Comparison of ENCODE assay signal across 8 mouse cellular contexts in genomic region chr9:8899616-8900202, GRCm38 (mm10). TPM values are rescaled to one million over a fixed set of nuclear protein-coding genes. Genes with fewer than 3 reads are reported as not detected.
DNase-seq lines count a peak whose midpoint lies in the region; ATAC-seq and TF ChIP-seq lines count a peak whose summit lies in the region.

TSS of gene Pgr (plus strand) at chr9:8899833.

- no peak for TF ChIP-seq CTCF in gastrocnemius, adult 2 months (IDR thresholded peaks at IDR 0.05)
- TF ChIP-seq CTCF in lung, postnatal 0 days (IDR thresholded peaks at IDR 0.05): no peak

- peak within 1 kb of the TSS; percentile 59 for H3K4me3 ChIP-seq in gastrocnemius, adult 2 months
- peak within 1 kb of the TSS; percentile 38 for H3K4me3 ChIP-seq in lung, postnatal 0 days (ENCODE audit: low read depth, low read length)
- H3K4me3 ChIP-seq in stomach, embryonic 14.5 days (ENCODE audit: low read depth, low read length): peak within 1 kb of the TSS; percentile 56

- H3K4me1 ChIP-seq in lung, postnatal 0 days (ENCODE audit: insufficient read depth, low read depth, low read length): peaks cover 9% of the 10 kb centered on the region; the same call in 1 of the 2 replicates
- H3K4me1 ChIP-seq in stomach, embryonic 14.5 days (ENCODE audit: control insufficient read depth, insufficient read depth, low read length): peaks cover 9% of the 10 kb centered on the region

- no peak for ATAC-seq in lung, postnatal 0 days
- ATAC-seq in stomach, embryonic 14.5 days (ENCODE audit: insufficient number of reproducible peaks, insufficient read depth, low FRiP score, low read depth): no peak
- ATAC-seq in granulocyte monocyte progenitor cell, adult 5-6 weeks (replicated peaks; ENCODE audit: poor library complexity, severe bottlenecking): no peak

- intact Hi-C loops in gastrocnemius, adult 2 months (cut with DNase I): no loop called here

- H3K9ac ChIP-seq in lung, postnatal 0 days (replicated peaks; ENCODE audit: low read depth): no peak within 1 kb of the TSS
- H3K9ac ChIP-seq in stomach, embryonic 14.5 days (replicated peaks; ENCODE audit: low read depth, low read length): no peak within 1 kb of the TSS

- H3K4me2 ChIP-seq in lung, postnatal 0 days (replicated peaks; ENCODE audit: low read depth, low read length): peak within 1 kb of the TSS; percentile 71
- peak within 1 kb of the TSS; percentile 74 for H3K4me2 ChIP-seq in stomach, embryonic 14.5 days (replicated peaks; ENCODE audit: low read depth, low read length)

- no peak for TF ChIP-seq EP300 in lung, postnatal 0 days (IDR thresholded peaks at IDR 0.05)

- no peaks in the 10 kb centered on the region for H3K36me3 ChIP-seq in lung, postnatal 0 days (ENCODE audit: insufficient read depth, low read length)
- H3K36me3 ChIP-seq in stomach, embryonic 14.5 days (ENCODE audit: control insufficient read depth, insufficient read depth, low read length): no peaks in the 10 kb centered on the region

- H3K9me3 ChIP-seq in lung, postnatal 0 days (ENCODE audit: low read length): no peaks in the 10 kb centered on the region
- no peaks in the 10 kb centered on the region for H3K9me3 ChIP-seq in stomach, embryonic 14.5 days (ENCODE audit: control insufficient read depth, low read depth, low read length)

- no peak within 1 kb of the TSS for H3K27ac ChIP-seq in gastrocnemius, adult 2 months
- H3K27ac ChIP-seq in lung, postnatal 0 days (ENCODE audit: low read length): no peak within 1 kb of the TSS
- H3K27ac ChIP-seq in stomach, embryonic 14.5 days (ENCODE audit: low read length): no peak within 1 kb of the TSS

- H3K27me3 ChIP-seq in lung, postnatal 0 days (replicated peaks; ENCODE audit: insufficient read depth, low read length): peaks cover 22% of the 10 kb centered on the region; the same call in 1 of the 2 replicates
- H3K27me3 ChIP-seq in stomach, embryonic 14.5 days (ENCODE audit: control insufficient read depth, insufficient read depth, low read length): 0 out of 2 replicates have a peak, but pooled peaks cover 13% of the 10 kb centered on the region

- under 1% methylated on average over 16 of the region's 16 CpGs for WGBS in lung, postnatal 0 days
- WGBS in stomach, embryonic 14.5 days: under 1% methylated on average over 16 of the region's 16 CpGs

- DNase-seq in gastrocnemius, adult 2 months: no peak
- DNase-seq in gastrocnemius, postnatal 25 days: no peak
- DNase-seq in cerebellum, adult 9-10 months: peak; percentile 6
- peak; percentile 7 to 26 for DNase-seq in frontal cortex, postnatal 14 days (ENCODE audit: low spot score in 2 of 2)
- peak; percentile 24 for DNase-seq in layer of hippocampus, adult 9-11 months
- DNase-seq in lung, postnatal 0 days (ENCODE audit: low spot score): peak; percentile 10

RNA-seq across cellular contexts. Expression of gene Pgr, which starts in this region (rescaled TPM):
- total RNA-seq in gastrocnemius, adult 2 months (2021): under 1 TPM in 1 of 2 experiments, not detected in 1; 0.06 TPM
- total RNA-seq in gastrocnemius, postnatal 25 days (2021): under 1 TPM in 1 of 2 experiments, not detected in 1; 0.03 TPM
- 0.06 and 0.12 TPM in 2 replicates for polyA plus RNA-seq in lung, postnatal 0 days (2015; fragmentation: Nextera tagmentation; extraction: Ambion mirVana)
- polyA plus RNA-seq in stomach, embryonic 14.5 days (2014; fragmentation: Nextera tagmentation; extraction: Ambion mirVana): 0.53 and 0.71 TPM in 2 replicates
- total RNA-seq in granulocyte monocyte progenitor cell, adult 5-6 weeks (2014; fragmentation: Nextera tagmentation): not detected in 2 replicates
- not detected in 2 replicates for total RNA-seq in granulocyte monocyte progenitor cell, adult 5-6 weeks (2017)

Comparison
In these comparisons a context has a peak if more than half of its experiments do, and no peak if none do; other contexts are left out.
1. Peak in DNase-seq, H3K4me3 ChIP-seq and H3K4me2 ChIP-seq in lung, postnatal 0 days; RNA of the gene not detected or under 1 TPM.
2. DNase-seq: peak in cerebellum, adult 9-10 months (single experiment), frontal cortex, postnatal 14 days (2 of 2) and layer of hippocampus, adult 9-11 months (single experiment); none in gastrocnemius, adult 2 months (single experiment) and gastrocnemius, postnatal 25 days (single experiment).
3. Peak in every context shown above with its lines, with median percentiles within 50 percentile points of each other: H3K4me3 ChIP-seq.